25 mouse cellular contexts compared by ENCODE assay signal in genomic region chr11:104952349-104952748, GRCm38 (mm10).
"Had no signal": no experiment of that assay in that cellular context is flagged by ENCODE, and none has a peak within 500 bp of the region (broad histone marks: within the 10 kb centered on the region; RNA-seq: fewer than 3 reads in every experiment).

No protein-coding gene starts in this region.

- H3K4me1 ChIP-seq: heart, embryonic 10.5 days; heart, embryonic 12.5 days; hindbrain, embryonic 10.5 days; hindbrain, embryonic 12.5 days; intestine, embryonic 15.5 days; limb, embryonic 12.5 days; liver, embryonic 13.5 days; liver, embryonic 15.5 days had no signal

- H3K4me3 ChIP-seq: heart, embryonic 10.5 days; heart, embryonic 12.5 days; hindbrain, embryonic 10.5 days; hindbrain, embryonic 12.5 days; intestine, embryonic 15.5 days; layer of hippocampus, adult 2 months; left cerebral cortex, adult 2 months; limb, embryonic 12.5 days; liver, embryonic 13.5 days; liver, embryonic 15.5 days had no signal

- H3K36me3 ChIP-seq: heart, embryonic 10.5 days; heart, embryonic 12.5 days; hindbrain, embryonic 10.5 days; hindbrain, embryonic 12.5 days; intestine, embryonic 15.5 days; limb, embryonic 12.5 days; liver, embryonic 13.5 days; liver, embryonic 15.5 days had no signal

- H3K4me2 ChIP-seq: heart, embryonic 12.5 days; hindbrain, embryonic 12.5 days; hindbrain, embryonic 14.5 days; intestine, embryonic 15.5 days; limb, embryonic 12.5 days; liver, embryonic 11.5 days; liver, embryonic 13.5 days; liver, embryonic 15.5 days had no signal

- DNase-seq: gastrocnemius, postnatal 10 days; gastrocnemius, postnatal 25 days; heart, adult 18-20 months; heart, postnatal 10 days; heart, postnatal 4 days; kidney, adult 18-20 months; kidney, adult 8-10 months; kidney, postnatal 10 days; kidney, postnatal 25 days; kidney, postnatal 4 days; left cerebral cortex, postnatal 4 days; liver; liver, embryonic 13.5 days; liver, postnatal 0 days had no signal

- H3K27ac ChIP-seq: heart, embryonic 10.5 days; hindbrain, embryonic 10.5 days; hindbrain, embryonic 12.5 days; hindbrain, embryonic 14.5 days; intestine, embryonic 15.5 days; layer of hippocampus, adult 2 months; left cerebral cortex, adult 2 months; limb, embryonic 12.5 days; liver, embryonic 13.5 days; liver, embryonic 15.5 days had no signal

- H3K27me3 ChIP-seq: heart, embryonic 12.5 days; hindbrain, embryonic 12.5 days; intestine, embryonic 15.5 days; limb, embryonic 12.5 days; liver, embryonic 13.5 days; liver, embryonic 15.5 days had no signal
